Mouse (Mus musculus): ENCODE measurements around the gene 6030468B19Rik.
"Not testable (repeated sequence)": the region's sequence is repeated elsewhere in the genome, so short reads cannot be mapped to it uniquely, and the experiment has no call there.

Gene 6030468B19Rik

DNA sequence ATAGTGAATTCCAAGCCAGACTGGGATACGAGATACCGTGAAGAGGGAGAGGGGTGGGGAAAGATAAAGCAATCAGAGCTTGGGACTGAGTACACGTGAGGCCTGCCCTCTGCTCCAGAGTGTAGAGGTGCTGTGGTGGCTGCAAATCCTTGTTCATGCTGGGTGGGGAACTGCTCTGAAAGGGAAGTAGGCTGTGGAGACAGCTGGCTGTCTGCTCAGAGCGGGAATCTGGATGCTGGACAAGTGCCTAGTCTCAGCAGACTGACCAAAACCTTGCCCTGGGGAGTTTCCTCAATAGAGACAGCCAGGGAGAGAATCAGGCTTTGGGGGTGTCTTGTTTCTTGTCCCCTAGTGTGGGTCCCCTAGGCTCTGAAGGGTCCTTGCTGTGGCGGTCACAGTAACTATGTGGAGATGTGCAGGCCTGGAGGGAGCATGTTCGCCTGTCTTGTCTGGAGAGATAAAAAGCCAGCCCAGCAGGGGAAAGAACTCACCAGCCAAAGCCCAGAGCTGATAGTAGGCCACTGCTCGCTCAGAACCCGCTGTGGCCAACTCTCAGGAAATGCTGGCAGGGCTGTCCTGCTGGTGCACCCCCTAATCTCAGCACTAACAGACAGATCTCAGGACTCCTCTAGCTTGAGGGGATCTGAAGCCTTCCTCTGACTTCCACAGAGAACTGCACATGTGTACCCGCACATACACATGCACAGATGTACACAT is 31.6 kb downstream of the 6030468B19Rik start:
- DNase-seq (ENCODE audit: low read depth): peak; percentile 62

DNA sequence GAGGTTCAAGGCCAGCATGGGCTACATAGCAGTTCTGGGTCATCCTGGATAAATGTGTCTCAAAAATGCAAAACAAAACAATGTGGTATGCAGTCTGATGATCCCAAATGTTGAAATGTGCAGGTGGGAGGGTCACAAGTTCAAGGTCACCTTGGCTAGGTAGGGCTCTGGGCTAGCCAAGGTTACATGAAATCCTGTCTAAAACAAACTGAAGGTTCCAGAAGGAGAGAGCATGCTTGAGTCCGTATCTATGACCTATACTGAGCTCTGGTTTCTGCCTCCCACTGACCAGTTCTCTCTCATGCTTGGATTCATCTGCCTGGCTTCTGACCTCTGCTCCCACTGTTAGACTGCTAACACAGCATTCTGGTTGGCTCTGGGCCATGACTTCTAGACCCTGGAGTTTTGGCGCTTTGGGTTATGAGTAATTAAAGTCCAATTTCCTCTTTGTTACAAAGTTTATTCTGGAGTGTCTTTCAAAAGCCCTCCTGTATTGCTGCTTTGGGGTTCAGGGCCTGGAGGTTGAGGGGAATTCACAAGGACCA is 32.3 kb downstream of the 6030468B19Rik start:
- DNase-seq (ENCODE audit: low read depth): peak; percentile 41

DNA sequence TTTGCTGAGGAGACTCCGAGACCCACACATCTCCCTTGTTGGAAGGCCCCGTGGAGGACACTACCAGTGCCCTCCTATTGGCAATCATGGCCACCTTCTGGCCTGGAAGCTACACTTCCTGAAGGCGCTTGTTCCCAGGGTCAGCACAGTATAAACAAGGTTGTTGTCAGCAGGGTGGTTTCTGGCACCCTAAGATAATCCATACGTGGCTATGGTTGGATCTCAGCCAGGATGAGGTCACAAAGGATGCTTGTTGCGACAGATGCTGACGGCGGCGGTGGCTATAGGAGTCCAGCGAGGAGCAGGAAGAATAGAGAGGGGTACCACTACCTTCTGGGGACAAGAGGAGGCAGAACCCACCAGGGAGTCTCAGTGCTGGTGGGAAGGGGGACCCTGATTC is 32.9 kb downstream of the 6030468B19Rik start:
- DNase-seq (ENCODE audit: low read depth): peak; percentile 45

DNA sequence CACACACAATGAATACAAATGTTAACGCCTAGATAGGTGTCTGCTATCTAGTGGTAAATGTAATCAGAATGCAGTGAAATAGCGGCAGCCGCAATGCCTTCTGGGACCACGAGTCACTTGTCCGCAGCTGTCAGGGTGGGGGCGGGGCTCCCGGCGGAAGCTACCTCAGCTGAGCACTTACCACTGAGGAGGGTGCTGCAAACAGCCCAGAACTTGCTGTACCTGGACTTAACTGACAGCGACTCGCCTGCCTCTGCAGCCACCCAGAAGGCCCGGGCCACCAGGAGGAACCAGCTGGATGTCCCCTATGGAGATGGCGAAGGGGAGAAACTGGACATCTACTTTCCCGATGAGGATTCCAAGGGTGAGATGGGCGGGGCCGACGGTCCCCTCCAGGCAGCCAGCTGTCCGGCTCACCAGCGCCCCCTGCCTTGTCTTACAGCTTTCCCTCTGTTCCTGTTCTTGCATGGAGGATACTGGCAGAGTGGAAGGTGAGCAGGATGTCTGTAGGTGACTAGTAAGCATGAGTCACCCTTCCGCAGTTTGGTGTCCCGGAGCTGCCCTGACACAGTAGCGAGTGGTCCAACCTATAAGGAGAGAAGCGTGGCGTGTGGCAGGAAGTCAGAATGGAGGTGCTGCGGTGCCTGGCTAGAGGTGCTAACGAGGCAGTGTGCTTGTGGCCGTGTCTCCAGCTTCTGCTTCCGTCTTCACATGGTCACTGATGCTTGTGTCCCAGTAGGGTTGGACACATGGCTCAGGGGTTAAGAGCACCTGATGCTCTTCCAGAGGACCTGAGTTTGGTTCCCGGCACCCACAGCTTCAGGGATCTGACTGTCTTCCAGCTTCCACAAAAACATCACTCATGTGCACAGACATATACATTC is 34.9 kb downstream of the 6030468B19Rik start:
- DNase-seq (ENCODE audit: low read depth): peak; percentile 69

DNA sequence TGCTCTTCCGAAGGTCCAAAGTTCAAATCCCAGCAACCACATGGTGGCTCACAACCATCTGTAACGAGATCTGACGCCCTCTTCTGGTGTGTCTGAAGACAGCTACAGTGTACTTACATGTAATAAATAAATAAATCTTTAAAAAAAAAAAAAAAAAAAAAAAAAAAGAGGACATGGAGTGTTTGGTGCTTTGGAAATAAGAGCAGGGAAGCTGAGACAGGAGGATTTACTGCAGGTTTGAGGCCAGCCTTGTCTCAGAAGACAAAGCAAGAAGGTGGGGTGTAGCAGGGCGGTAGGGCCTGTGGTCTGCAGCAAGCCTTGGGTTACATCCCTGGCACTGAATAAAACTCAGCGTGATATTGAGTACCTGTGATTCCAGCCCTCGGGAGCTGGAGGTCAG is 36.0 kb downstream of the 6030468B19Rik start:
- DNase-seq (ENCODE audit: low read depth): not testable (repeated sequence)

DNA sequence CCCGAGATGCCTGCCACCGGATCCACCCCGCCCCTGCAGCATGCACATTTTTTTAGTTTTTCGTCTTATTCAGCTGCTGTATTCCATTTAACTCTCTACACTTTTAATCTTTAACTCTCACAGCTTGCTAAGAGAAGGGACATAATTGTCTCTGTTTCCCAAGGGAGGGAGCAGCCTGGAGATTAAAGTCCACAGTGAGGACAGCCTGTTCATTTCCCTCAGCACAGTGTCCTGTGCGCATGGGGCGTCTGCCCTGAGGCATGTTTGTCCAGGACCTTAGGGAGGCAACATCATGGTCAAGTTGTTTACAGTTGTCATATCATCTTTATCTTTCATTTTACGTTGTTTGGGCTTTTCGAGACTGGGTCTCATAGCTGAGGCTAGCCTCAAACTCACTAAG is 36.6 kb downstream of the 6030468B19Rik start:
- DNase-seq (ENCODE audit: low read depth): no peak

DNA sequence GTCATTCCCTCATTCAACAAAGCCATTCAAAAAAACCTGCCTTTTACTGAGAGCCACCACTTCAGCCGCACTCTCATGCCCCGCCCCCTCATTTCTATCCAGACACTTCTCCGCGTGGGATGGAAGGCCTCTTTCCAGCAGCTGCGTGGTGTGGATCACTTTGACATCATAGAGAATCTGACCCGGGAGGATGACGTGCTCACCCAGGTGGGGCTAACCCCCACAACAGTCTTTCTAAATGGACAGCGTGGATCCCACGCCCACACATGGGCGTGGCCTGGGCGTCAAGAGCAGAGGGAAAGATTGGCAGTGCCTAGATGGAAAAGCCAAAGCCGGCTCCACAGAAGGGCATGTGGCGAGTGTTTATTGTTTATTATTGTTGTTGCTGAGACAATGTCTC is 38.8 kb downstream of the 6030468B19Rik start:
- DNase-seq (ENCODE audit: low read depth): no peak

DNA sequence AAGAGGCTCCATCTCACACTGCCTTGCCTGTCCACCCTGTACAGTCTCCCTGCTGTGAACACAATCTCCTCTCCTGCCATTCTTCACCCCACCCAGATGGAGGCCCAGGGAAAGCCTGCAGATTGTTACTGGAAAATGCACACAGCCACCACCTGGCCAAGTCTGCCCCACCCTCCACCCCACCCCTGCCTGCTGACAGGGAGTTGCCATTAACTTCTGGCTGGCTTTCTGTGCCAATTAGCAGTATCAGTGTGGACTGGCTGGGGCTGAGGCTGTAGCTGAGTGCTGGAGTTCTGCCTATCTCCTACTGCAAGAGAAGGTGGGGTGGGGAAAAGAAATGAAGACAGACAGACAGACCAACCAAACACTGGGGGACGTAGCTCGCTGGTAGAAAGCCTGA is 41.1 kb downstream of the 6030468B19Rik start:
- peak; percentile 41 for DNase-seq (ENCODE audit: low read depth)

DNA sequence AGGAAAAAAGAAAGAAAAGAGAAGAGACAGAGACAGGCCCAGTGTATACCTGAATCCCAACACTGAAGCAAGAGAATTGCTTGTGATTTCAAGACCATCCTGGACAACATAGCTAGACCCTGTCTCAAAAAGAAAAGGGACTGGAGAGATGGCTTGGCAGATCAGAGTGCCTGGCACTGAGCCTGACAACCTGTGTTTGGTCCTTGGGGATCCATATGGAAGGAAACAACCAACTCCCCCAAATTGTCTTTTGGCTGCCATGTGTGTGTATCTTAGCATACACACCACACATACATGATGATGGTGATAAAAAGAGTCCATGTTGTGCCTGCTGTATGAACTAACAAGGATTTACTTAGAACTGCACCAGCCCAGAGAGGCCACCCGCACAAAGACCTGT is 41.6 kb downstream of the 6030468B19Rik start:
- no peak for DNase-seq (ENCODE audit: low read depth)

DNA sequence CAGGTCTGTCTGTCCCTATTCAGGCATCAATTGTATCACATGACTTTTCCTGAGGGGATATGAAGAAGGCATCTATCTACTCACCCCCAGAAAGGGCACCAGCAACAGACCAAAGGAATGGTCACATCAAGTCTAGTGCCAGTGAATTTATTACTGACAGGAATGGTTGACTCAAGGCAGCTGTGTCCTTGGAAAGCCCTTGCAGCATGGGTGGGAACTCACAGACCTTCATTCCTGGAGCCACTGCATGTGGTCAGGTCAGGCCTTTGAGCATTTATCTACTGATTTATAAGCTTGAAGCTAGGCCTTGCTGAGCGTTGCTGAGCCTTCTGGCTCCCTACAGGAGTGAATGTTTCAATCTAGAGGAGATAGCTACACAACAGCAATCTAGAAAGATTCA is 43.5 kb downstream of the 6030468B19Rik start:
- DNase-seq (ENCODE audit: low read depth): no peak

DNA sequence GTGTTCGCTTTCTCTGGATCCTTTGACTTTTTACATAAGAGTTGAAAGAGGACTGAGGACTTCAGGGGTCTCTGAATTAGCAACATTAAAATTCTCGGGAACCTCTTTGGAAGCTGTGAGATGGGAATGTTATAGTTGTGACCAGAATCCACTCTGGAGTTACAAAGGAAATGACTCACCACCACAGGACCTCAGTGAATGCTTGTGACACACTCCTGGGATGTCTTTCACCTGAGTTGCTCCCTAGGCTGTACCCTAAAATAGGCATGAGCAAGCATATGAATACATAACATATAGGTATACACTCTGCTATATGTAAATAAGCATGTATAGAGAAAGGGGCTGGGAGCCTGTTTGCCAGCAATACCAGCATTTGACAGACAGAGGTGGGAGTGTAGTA is 46.0 kb downstream of the 6030468B19Rik start:
- no peak for DNase-seq (ENCODE audit: low read depth)

DNA sequence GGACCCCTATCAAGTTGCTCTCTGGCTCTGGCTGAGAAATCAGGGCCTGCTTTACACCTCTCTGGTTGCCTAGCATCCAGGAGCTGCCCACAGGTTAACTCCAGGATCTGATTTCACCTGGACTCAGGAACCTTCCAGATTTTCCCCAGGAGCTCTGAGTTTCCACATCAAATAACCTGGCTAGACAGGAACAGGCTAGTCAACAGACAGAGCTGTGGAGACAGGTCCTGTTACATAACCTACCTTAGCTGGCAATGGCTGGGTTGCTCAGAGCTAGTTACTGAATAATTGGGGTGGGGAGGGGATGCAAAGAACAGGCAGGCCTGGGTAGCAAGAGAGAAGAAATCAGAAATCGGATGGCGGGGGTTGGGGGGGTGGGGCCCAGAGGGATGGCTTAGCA is 47.5 kb downstream of the 6030468B19Rik start:
- DNase-seq (ENCODE audit: low read depth): no peak

DNA sequence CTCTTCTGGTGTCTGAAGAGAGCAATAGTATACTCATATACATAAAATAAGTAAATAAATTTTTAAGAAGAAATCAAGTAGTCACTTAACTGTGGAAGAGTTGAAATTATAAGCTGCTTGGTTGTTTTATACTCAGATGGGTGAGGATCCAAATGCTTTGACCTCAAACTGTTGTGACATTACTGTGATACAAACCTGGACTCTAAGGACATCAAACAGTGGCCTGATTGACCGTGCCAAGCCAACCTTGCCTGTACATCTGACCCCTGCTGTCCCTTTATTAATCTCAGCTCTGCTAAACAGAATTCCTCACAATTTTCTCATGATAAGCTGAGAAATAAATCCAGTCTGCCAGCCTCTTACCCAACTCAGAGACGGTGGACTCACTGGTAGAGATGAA is 48.2 kb downstream of the 6030468B19Rik start:
- no peak for DNase-seq (ENCODE audit: low read depth)

DNA sequence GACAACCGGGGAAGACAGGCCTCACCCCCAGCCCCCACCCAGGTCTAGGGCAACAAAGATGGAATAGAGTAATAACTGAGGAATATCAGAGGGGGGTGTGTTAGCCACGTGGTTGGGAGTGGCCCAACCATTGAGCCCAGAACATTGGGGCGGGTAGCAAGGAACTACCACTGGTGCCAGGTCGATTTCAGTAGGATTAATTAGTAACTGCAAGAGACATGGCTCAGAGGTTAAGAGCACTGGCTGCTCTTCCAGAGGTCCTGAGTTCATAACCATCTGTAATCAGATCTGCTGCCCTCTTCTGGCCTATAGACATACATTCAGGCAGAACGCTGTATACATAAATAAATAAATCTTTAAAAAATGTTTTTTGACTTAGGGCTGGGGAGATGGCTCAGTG is 49.2 kb downstream of the 6030468B19Rik start:
- DNase-seq (ENCODE audit: low read depth): peak; percentile 50

DNA sequence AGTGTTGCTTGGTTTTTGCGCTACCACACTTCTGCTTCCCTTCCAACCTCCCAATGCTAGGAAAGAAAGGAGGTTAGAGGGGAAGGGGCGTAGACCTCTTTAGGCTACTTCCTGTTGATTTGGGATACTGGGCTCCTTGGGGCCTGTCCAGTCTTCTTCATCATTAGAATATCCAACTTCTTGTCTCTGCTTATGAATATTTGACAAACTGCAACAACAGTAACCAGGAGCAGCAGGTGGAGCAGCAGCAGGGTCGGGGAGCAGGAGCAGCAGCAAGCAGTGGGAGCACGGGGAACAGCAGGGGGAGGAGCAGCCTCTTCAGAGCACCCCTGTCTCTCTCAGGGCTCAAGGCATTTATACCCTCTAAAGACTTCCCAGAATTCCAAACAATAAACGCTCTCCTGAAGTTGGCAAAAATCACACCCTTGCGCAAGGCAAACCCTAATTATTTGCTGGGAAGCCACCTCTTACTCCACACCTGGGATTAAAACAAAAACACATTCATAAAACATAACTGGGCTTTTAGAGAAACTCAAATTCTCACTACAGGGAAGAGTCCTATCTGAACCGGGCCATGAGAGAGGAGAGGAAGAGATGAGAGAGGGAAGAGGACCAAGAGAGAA is 50.2 kb downstream of the 6030468B19Rik start:
- peak; percentile 73 for DNase-seq (ENCODE audit: low read depth)

DNA sequence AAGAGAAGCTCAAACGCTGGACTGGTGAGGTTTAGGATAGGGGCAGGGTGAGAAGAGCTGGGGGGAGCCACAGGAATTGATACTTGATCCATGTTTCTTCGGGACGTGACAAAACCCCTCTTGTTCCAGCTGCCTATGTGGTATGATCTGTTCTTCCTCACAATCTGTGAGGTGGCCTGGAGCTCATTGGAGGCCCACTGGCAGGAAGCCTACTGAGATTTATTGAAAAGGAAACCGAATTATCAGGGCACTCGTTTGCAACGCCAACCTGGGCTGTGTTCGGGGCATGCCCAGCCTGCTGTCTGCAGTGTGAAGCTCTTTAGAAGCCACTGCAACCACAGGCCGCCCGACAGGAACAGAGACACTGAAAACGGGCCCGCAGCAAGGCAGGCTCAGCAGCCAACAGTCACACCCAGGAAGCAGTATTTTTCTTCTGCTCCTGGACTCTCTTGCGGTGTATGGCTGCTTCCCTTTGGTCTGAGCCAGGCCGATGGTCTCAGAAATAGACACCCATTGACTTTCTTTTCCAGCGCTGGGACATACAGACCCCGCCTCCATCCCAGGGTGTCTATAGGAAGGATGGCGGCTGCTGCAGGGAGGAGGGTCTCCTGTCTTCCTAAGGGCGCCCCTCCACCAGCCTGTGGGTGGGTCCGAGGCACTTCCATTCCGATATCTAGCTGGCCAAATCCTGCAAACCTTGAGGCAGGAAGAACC is 51.0 kb downstream of the 6030468B19Rik start:
- DNase-seq (ENCODE audit: low read depth): peak; percentile 70

DNA sequence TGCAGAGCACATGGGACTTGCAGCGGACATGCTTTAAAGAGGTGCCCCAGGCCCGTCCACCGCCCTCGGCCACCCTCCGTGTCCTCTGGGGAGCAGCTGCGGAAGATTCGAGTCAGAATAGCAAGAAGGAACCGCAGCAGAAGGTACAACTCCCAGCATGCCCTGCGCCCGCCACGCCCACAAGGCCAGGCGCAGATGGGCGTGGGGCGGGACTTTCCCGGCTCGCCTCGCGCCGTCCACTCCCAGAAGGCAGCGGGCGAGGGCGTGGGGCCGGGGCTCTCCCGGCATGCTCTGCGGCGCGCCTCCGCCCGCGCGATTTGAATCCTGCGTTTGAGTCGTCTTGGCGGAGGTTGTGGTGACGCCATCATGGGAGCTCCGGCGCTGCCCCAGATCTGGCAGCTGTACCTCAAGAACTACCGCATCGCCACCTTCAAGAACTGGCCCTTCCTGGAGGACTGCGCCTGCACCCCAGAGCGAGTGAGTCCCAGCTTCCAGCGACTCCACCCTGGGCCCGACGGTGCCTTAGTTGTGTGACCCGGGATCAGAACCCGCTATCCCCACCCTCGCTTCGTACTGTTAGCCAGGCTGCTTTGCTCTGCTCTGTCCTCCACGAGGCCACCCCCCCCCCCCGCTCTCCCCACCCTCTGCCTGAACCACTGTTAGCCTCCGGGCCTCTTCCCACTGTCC is 51.7 kb downstream of the 6030468B19Rik start, which contains the start of gene Birc5:
Birc5 (plus strand) TSS at position 267 of the 687 bp plus-strand sequence.
- DNase-seq (ENCODE audit: low read depth): peak; percentile 99

DNA sequence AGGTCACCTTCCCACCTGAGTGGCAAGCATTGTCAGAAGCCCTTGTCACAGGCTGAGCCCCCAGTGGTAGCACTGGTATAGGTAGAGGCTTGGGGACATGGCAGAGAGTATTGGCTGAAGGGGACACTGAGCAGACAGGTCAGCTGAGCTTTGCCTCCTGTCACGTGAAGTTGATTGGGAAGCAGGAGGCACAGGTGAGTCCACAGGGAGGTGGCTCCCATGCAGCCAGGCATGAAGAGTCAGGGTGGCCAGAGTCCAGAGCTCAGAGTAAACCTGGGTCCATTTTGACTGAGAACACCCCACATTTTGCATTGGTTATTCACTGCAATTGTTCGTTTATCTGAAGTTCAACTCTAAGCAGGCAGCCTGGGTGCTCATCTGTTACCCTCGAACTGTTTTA is 55.4 kb downstream of the 6030468B19Rik start:
- DNase-seq (ENCODE audit: low read depth): no peak

DNA sequence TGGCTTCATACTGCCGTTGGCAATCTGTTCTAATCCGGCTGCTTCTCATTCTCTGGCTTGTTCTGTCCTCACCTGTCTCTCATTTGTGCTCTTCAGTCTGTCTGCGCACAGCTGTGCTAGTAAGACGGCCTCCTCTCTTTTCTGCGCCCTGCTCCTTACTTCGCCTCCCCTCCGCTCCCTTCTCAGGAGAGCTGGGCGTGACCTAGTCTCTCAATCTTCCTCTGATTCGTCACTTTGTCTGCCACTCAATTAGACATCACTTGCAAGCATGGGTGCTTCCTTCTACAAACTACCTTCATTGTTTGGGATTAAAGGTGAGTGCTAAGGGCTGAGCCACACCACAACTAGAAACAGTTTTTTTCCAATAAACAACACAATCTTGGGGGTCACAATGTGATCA is 56.8 kb downstream of the 6030468B19Rik start:
- DNase-seq (ENCODE audit: low read depth): no peak

DNA sequence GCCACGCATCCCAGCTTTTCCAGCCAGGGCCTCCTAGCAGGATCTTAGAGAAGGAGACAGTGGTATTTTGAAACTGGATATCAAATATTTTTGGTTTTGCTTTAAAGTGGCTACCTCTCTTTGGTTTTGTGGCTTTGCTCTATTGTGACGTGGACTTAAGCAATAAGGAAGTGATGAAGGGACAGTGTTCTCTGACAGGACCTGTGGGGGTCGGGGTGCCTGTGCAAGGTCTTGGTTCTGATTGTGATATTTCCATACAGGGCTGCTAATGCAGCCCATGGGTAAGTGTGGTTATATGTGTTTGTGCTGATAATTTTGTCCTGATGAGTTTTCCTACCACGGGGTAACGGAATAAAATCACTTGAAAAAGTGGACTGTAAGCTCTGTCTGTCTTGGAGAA is 57.9 kb downstream of the 6030468B19Rik start:
- no peak for DNase-seq (ENCODE audit: low read depth)

DNA sequence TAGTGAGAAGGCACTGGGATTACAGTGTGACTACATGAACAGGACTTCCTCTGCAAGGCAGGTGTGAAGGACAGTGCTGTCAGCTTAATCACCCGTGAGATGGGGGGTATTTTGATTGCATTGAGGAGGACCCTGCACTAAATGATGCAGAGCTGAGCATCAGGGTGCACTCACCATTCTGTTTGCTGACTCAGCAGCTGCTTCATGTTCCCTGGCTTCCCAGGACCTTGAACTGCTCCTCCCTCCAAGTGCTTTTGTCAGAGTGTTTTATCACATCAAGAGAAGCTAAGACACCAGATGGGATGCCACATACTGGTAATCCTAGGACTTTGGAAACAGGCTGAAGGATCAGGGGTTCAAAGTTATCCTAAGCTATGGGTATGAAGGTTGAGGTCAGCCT is 58.5 kb downstream of the 6030468B19Rik start:
- no peak for DNase-seq (ENCODE audit: low read depth)

Data from NIH3T3 (cell line).